Comparison of ENCODE assay signal across 39 mouse cellular contexts in genomic region chr17:7397079-7397478, GRCm38 (mm10). TPM values are rescaled to one million over a fixed set of nuclear protein-coding genes. Genes with fewer than 3 reads are reported as not detected.
"Had no signal": no experiment of that assay in that cellular context is flagged by ENCODE, and none has a peak within 500 bp of the region (broad histone marks: within the 10 kb centered on the region; RNA-seq: fewer than 3 reads in every experiment).

No protein-coding gene starts in this region.

RNA-seq across cellular contexts. Expression of gene Unc93a2, which starts 11.8 kb away (rescaled TPM):
- total RNA-seq: left cerebral cortex, postnatal 14 days; left cerebral cortex, postnatal 25 days; left cerebral cortex, postnatal 36 days; megakaryocyte progenitor cell, adult 5-6 weeks; megakaryocyte, adult 5-6 weeks; megakaryocyte-erythroid progenitor cell, adult 5-6 weeks; midbrain, postnatal 0 days; monocyte, adult 5-6 weeks had no signal
- polyA plus RNA-seq: limb, embryonic 10.5 days; limb, embryonic 11.5 days; limb, embryonic 12.5 days; limb, embryonic 13.5 days; liver, embryonic 11.5 days; liver, embryonic 12.5 days; lung, embryonic 14.5 days; lung, embryonic 15.5 days; lung, embryonic 16.5 days; lung, postnatal 0 days; macrophage; midbrain, embryonic 10.5 days; midbrain, embryonic 11.5 days; midbrain, embryonic 12.5 days; midbrain, embryonic 13.5 days; midbrain, embryonic 14.5 days; midbrain, embryonic 16.5 days; myocyte; neural tube, embryonic 11.5 days had no signal

RNA-seq across cellular contexts. Expression of gene Gm49630, which starts 25.3 kb away (rescaled TPM):
- total RNA-seq: left cerebral cortex, adult 8-10 months; left cerebral cortex, postnatal 10 days; left cerebral cortex, postnatal 14 days; left cerebral cortex, postnatal 25 days; left cerebral cortex, postnatal 36 days; left cerebral cortex, postnatal 4 days; megakaryocyte progenitor cell, adult 5-6 weeks; megakaryocyte, adult 5-6 weeks; megakaryocyte-erythroid progenitor cell, adult 5-6 weeks; midbrain, postnatal 0 days; monocyte, adult 5-6 weeks had no signal
- polyA plus RNA-seq: limb, embryonic 10.5 days; limb, embryonic 11.5 days; limb, embryonic 12.5 days; limb, embryonic 13.5 days; limb, embryonic 14.5 days; limb, embryonic 15.5 days; liver, embryonic 11.5 days; liver, embryonic 12.5 days; liver, embryonic 13.5 days; liver, embryonic 14.5 days; liver, embryonic 15.5 days; liver, embryonic 16.5 days; liver, postnatal 0 days; lung, adult 2 months; lung, embryonic 14.5 days; lung, embryonic 15.5 days; lung, embryonic 16.5 days; lung, postnatal 0 days; macrophage; midbrain, embryonic 10.5 days; midbrain, embryonic 11.5 days; midbrain, embryonic 12.5 days; midbrain, embryonic 13.5 days; midbrain, embryonic 14.5 days; midbrain, embryonic 15.5 days; midbrain, embryonic 16.5 days; midbrain, postnatal 0 days; myocyte; neural tube, embryonic 11.5 days had no signal

RNA-seq across cellular contexts. Expression of gene Ttll2, which starts 44.6 kb away (rescaled TPM):
- total RNA-seq: left cerebral cortex, adult 8-10 months; left cerebral cortex, postnatal 10 days; left cerebral cortex, postnatal 14 days; left cerebral cortex, postnatal 25 days; left cerebral cortex, postnatal 36 days; megakaryocyte progenitor cell, adult 5-6 weeks; megakaryocyte, adult 5-6 weeks; megakaryocyte-erythroid progenitor cell, adult 5-6 weeks; midbrain, postnatal 0 days; monocyte, adult 5-6 weeks had no signal
- polyA plus RNA-seq: limb, embryonic 10.5 days; limb, embryonic 11.5 days; limb, embryonic 12.5 days; limb, embryonic 13.5 days; limb, embryonic 14.5 days; limb, embryonic 15.5 days; liver, embryonic 11.5 days; liver, embryonic 12.5 days; liver, embryonic 13.5 days; liver, postnatal 0 days; lung, embryonic 14.5 days; lung, embryonic 15.5 days; lung, embryonic 16.5 days; lung, postnatal 0 days; macrophage; midbrain, embryonic 10.5 days; midbrain, embryonic 11.5 days; midbrain, embryonic 12.5 days; midbrain, embryonic 13.5 days; midbrain, embryonic 14.5 days; midbrain, embryonic 15.5 days; midbrain, embryonic 16.5 days; midbrain, postnatal 0 days; myocyte; neural tube, embryonic 11.5 days had no signal
